Mouse (Mus musculus): ENCODE data around the gene Zfp84. TPM values are rescaled to one million over a fixed set of nuclear protein-coding genes. Genes with fewer than 3 reads are reported as not detected.

Zfp84 gene
- polyA plus RNA-seq, 1 experiment from 2014 or later = 12.6 TPM

MicroRNA genes within 50 kb of the gene (microRNA counts, 519-probe panel; counts per million panel counts)
- 188 counts per million, percentile 57 among the panel's probes with 10 or more counts for microRNA mmu-miR-1964

Small RNA genes lying within 50 kb of the gene (microRNA-seq; reads per million reads assigned to microRNA genes)
- 4.6 reads per million, percentile 11 among the genes with 10 or more reads in this experiment for gene Mir1964

Other genes with a start within 250 kb of the Zfp84 start
- gene Sipa1l3, start 249.9 kb upstream of the Zfp84 start, polyA plus RNA-seq (2016; fragmentation: Nextera tagmentation; extraction: Ambion mirVana) = 9.2 and 10.5 TPM in 2 replicates
- gene Catsperg2, start 41.5 kb upstream of the Zfp84 start, polyA plus RNA-seq (2016; fragmentation: Nextera tagmentation; extraction: Ambion mirVana) = not detected in 2 replicates
- 6.3 and 7.0 TPM in 2 replicates for gene Zfp30, start 15.4 kb downstream of the Zfp84 start, polyA plus RNA-seq (2016; fragmentation: Nextera tagmentation; extraction: Ambion mirVana)
- gene Zfp790, start 47.6 kb downstream of the Zfp84 start, polyA plus RNA-seq (2016; fragmentation: Nextera tagmentation; extraction: Ambion mirVana) = 15.9 and 16.4 TPM in 2 replicates
- gene Zfp940, start 85.1 kb downstream of the Zfp84 start, polyA plus RNA-seq (2016; fragmentation: Nextera tagmentation; extraction: Ambion mirVana) = 10.1 and 10.7 TPM in 2 replicates
- gene Zfp420, start 91.4 kb downstream of the Zfp84 start, polyA plus RNA-seq (2016; fragmentation: Nextera tagmentation; extraction: Ambion mirVana) = 8.1 and 8.6 TPM in 2 replicates
- 9.5 and 10.0 TPM in 2 replicates for gene Zfp27, start 138.0 kb downstream of the Zfp84 start, polyA plus RNA-seq (2016; fragmentation: Nextera tagmentation; extraction: Ambion mirVana)
- gene Zfp383, start 139.7 kb downstream of the Zfp84 start, polyA plus RNA-seq (2016; fragmentation: Nextera tagmentation; extraction: Ambion mirVana) = 4.6 and 6.3 TPM in 2 replicates
- gene Zfp74, start 185.5 kb downstream of the Zfp84 start, polyA plus RNA-seq (2016; fragmentation: Nextera tagmentation; extraction: Ambion mirVana) = 13.9 and 14.7 TPM in 2 replicates
- 30.4 and 34.3 TPM in 2 replicates for gene Zfp568, start 215.4 kb downstream of the Zfp84 start, polyA plus RNA-seq (2016; fragmentation: Nextera tagmentation; extraction: Ambion mirVana)